Mouse (Mus musculus): ENCODE measurements around the gene Cadps. TPM values are rescaled to one million over a fixed set of nuclear protein-coding genes. Genes with fewer than 3 reads are reported as not detected.

Cadps gene
- 0.13 and 0.18 TPM in 2 replicates for polyA plus RNA-seq (2015; fragmentation: Nextera tagmentation; extraction: Ambion mirVana)

DNA sequence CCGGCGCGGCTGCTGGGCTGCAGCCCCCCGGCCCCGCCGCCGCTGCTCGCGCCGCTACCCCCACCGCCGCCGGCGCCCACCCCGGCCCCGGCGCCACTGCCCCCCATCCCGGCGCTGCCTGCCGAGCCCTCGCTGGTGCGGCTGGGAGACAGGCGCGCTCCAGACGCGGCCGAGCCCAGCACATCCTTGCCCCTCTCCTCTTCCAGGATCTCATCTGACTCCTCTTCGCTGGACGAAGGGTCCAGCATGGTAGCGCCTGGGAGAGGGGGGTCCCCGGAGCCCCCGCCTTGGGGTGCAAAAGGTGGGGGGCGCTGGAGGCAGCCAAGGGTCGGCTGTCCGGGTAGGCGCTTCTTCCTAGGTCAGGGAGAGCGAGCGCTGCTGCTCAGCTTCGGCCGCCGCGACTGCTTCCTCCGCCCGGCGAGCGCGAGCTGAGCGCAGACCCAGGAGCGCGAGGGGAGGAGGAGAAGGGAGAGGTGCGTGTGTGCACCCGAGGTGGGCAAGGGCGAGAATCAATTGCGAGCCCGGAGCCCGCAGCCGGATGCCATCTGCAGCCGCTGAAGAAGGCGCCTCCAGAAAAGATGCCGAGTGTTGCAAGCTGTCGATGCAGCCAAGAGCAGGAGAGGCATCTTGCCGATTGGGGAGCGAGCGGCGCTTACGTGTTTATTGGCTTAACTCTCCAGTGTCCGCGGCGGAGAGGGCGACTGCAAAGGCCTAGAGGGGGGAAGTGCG lies at the start of gene Cadps:
Gene Cadps, minus strand, starts transcription at position 589 of the 729 bp plus-strand sequence.
- ATAC-seq (replicated peaks; ENCODE audit: low FRiP score, low read depth) (no peak), DNase-seq (ENCODE audit: low spot score) (peak; percentile 1)
- no peak for TF ChIP-seq CTCF (IDR thresholded peaks at IDR 0.05; ENCODE audit: low read depth)
- no peaks in the 10 kb centered on the region for H3K9me3 ChIP-seq (replicated peaks; ENCODE audit: low read length)
- H3K27me3 ChIP-seq (ENCODE audit: insufficient read depth, low read length): peaks cover 20% of the 10 kb centered on the region
- peak within 1 kb of the TSS; percentile 35 for H3K4me3 ChIP-seq (replicated peaks; ENCODE audit: low read depth, low read length)
- 1% methylated on average over 70 of the region's 71 CpGs for WGBS
- H3K4me1 ChIP-seq (replicated peaks; ENCODE audit: insufficient read depth, low read length): 0 out of 2 replicates have a peak, but pooled peaks cover 9% of the 10 kb centered on the region
- no peak within 1 kb of the TSS for H3K27ac ChIP-seq
- H3K36me3 ChIP-seq (ENCODE audit: insufficient read depth, low read length): no peaks in the 10 kb centered on the region
- no peak within 1 kb of the TSS for H3K9ac ChIP-seq (ENCODE audit: low read depth, low read length)
- peak within 1 kb of the TSS; percentile 69 for H3K4me2 ChIP-seq (ENCODE audit: low read length)

DNA sequence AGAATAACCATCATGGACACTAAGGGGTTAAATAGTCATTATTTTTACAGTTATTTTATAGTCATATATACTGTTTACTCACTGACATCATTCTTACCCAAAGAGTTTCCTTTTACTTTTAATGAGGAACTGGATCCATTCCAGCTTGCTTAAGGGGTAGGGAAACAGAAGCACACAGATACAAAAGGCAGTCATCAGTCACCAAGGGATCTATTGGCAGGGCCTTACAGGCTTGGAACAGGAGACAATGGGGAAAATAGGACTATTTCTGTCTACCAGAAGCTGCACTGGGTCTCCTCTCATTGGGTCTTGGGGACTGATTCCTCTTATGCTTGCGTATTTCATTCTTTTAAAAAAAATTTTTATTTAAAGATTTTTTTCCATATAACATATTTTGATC lies 46.7 kb upstream of the Cadps start:
- no peak overlapping the region for H3K27ac ChIP-seq
- H3K4me2 ChIP-seq (ENCODE audit: low read length): no peak overlapping the region
- no peak for DNase-seq (ENCODE audit: low spot score)
- ATAC-seq (replicated peaks; ENCODE audit: low FRiP score, low read depth): no peak
- no peak overlapping the region for H3K9ac ChIP-seq (ENCODE audit: low read depth, low read length)
- no peak overlapping the region for H3K4me3 ChIP-seq (replicated peaks; ENCODE audit: low read depth, low read length)
- no peaks in the 10 kb centered on the region for H3K36me3 ChIP-seq (ENCODE audit: insufficient read depth, low read length)
- H3K27me3 ChIP-seq (ENCODE audit: insufficient read depth, low read length): no peaks in the 10 kb centered on the region
- TF ChIP-seq CTCF (IDR thresholded peaks at IDR 0.05; ENCODE audit: low read depth): no peak
- H3K4me1 ChIP-seq (replicated peaks; ENCODE audit: insufficient read depth, low read length): no peaks in the 10 kb centered on the region
- H3K9me3 ChIP-seq (replicated peaks; ENCODE audit: low read length): no peaks in the 10 kb centered on the region
- WGBS: 93% methylated on average over 1 of the region's 1 CpGs

DNA sequence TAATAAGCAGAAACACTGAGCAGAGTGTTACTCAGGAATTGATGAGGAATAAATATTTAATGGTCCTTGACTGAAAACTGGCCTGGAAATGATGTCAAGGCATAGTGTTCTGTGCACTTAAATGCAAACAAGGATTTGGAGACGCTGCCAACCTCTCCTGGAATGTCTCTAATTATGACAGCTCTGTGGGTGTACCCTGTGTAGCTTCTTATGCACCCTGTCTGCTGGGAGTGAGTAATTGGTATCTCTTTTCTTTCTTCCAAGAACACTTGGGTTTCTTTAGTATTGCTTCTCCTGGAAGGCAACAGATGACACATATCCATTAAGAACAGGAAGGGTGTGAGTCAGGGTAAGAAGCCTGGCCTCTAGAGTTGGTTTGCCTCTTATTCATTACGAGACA lies 42.4 kb upstream of the Cadps start:
- H3K36me3 ChIP-seq (ENCODE audit: insufficient read depth, low read length): no peaks in the 10 kb centered on the region
- 66% methylated on average over 2 of the region's 2 CpGs for WGBS
- no peak overlapping the region for H3K4me2 ChIP-seq (ENCODE audit: low read length)
- H3K27ac ChIP-seq: no peak overlapping the region
- no peaks in the 10 kb centered on the region for H3K9me3 ChIP-seq (replicated peaks; ENCODE audit: low read length)
- H3K4me1 ChIP-seq (replicated peaks; ENCODE audit: insufficient read depth, low read length): no peaks in the 10 kb centered on the region
- no peak for ATAC-seq (replicated peaks; ENCODE audit: low FRiP score, low read depth)
- no peaks in the 10 kb centered on the region for H3K27me3 ChIP-seq (ENCODE audit: insufficient read depth, low read length)
- H3K4me3 ChIP-seq (replicated peaks; ENCODE audit: low read depth, low read length): no peak overlapping the region
- DNase-seq (ENCODE audit: low spot score): no peak
- TF ChIP-seq CTCF (IDR thresholded peaks at IDR 0.05; ENCODE audit: low read depth): no peak
- no peak overlapping the region for H3K9ac ChIP-seq (ENCODE audit: low read depth, low read length)

DNA sequence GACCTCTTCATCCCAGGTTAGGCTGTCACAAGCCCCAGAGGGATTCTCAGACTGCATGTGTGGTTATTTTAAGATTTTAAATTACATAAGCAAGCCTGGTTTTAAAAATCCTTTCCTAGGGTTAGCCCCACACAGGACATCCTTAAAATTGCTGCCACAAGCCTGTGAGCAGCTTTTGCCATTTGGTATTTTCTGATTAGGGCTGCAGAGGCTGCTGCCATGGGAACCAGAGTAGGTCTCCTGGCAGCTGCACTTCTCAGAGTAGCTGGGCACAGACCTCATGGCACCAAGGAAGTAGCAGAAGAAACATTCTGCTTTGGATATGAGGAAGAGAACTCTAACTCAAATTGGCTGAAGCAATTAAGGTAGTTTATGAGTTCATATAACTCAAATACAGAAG lies 21.0 kb upstream of the Cadps start:
- Histone ChIP-seq H3K4me2 (ENCODE audit: low read length) (no peak overlapping the region), H3K36me3 (ENCODE audit: insufficient read depth, low read length) (no peaks in the 10 kb centered on the region), H3K9me3 (replicated peaks; ENCODE audit: low read length) (no peaks in the 10 kb centered on the region), H3K4me3 (replicated peaks; ENCODE audit: low read depth, low read length) (no peak overlapping the region), H3K9ac (ENCODE audit: low read depth, low read length) (no peak overlapping the region), H3K27me3 (ENCODE audit: insufficient read depth, low read length) (no peaks in the 10 kb centered on the region), H3K4me1 (replicated peaks; ENCODE audit: insufficient read depth, low read length) (no peaks in the 10 kb centered on the region), H3K27ac (no peak overlapping the region)
- no peak for TF ChIP-seq CTCF (IDR thresholded peaks at IDR 0.05; ENCODE audit: low read depth)
- no peak for ATAC-seq (replicated peaks; ENCODE audit: low FRiP score, low read depth)
- no peak for DNase-seq (ENCODE audit: low spot score)

DNA sequence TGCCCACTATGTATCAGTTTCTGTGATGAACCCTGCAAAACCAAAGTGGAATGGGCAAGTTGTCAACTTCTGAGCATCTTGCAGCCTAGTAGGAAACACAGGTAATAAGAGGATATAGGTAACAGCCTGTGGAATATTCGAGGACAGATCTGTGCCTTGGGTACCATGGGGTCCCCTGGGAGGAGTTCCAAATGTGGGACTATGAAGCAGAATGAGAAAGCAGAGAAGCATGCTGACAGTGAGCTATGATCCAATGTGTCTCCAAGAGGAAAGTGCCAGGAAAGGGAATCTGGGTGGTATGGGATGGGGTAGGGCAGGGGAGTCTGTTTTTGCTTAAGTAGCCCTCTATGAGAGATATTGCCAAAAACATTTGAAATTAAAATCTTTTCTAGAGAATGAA lies 16.6 kb upstream of the Cadps start:
- no peak overlapping the region for H3K27ac ChIP-seq
- no peak overlapping the region for H3K4me3 ChIP-seq (replicated peaks; ENCODE audit: low read depth, low read length)
- H3K9ac ChIP-seq (ENCODE audit: low read depth, low read length): no peak overlapping the region
- TF ChIP-seq CTCF (IDR thresholded peaks at IDR 0.05; ENCODE audit: low read depth): no peak
- WGBS: 46% methylated on average over 1 of the region's 1 CpGs
- no peaks in the 10 kb centered on the region for H3K36me3 ChIP-seq (ENCODE audit: insufficient read depth, low read length)
- H3K4me1 ChIP-seq (replicated peaks; ENCODE audit: insufficient read depth, low read length): no peaks in the 10 kb centered on the region
- no peak for DNase-seq (ENCODE audit: low spot score)
- H3K27me3 ChIP-seq (ENCODE audit: insufficient read depth, low read length): no peaks in the 10 kb centered on the region
- no peaks in the 10 kb centered on the region for H3K9me3 ChIP-seq (replicated peaks; ENCODE audit: low read length)
- no peak overlapping the region for H3K4me2 ChIP-seq (ENCODE audit: low read length)
- ATAC-seq (replicated peaks; ENCODE audit: low FRiP score, low read depth): no peak

DNA sequence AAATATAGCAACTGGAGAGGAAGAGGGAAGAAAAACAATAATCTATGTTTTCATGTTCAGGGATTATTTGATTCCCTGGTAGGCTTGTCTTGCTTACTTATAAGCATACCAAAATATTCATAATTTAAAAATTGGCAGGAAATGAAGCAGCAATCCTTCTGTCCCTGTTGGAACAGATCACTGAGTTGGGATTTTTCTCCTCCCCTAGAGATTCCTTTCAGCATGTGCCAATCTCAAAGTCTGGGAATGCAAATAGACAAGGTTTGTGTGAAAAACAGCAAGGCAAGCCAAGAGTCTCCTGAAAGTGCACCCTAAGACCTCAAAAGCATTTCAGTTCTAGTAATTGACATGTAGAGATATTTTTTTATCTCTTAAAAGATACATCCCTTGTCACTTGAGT lies 16.1 kb upstream of the Cadps start:
- ATAC-seq (replicated peaks; ENCODE audit: low FRiP score, low read depth) (no peak), DNase-seq (ENCODE audit: low spot score) (no peak)
- no peaks in the 10 kb centered on the region for H3K4me1 ChIP-seq (replicated peaks; ENCODE audit: insufficient read depth, low read length)
- no peak for TF ChIP-seq CTCF (IDR thresholded peaks at IDR 0.05; ENCODE audit: low read depth)
- H3K36me3 ChIP-seq (ENCODE audit: insufficient read depth, low read length): no peaks in the 10 kb centered on the region
- no peak overlapping the region for H3K4me3 ChIP-seq (replicated peaks; ENCODE audit: low read depth, low read length)
- no peaks in the 10 kb centered on the region for H3K27me3 ChIP-seq (ENCODE audit: insufficient read depth, low read length)
- H3K27ac ChIP-seq: no peak overlapping the region
- H3K4me2 ChIP-seq (ENCODE audit: low read length): no peak overlapping the region
- no peaks in the 10 kb centered on the region for H3K9me3 ChIP-seq (replicated peaks; ENCODE audit: low read length)
- H3K9ac ChIP-seq (ENCODE audit: low read depth, low read length): no peak overlapping the region

DNA sequence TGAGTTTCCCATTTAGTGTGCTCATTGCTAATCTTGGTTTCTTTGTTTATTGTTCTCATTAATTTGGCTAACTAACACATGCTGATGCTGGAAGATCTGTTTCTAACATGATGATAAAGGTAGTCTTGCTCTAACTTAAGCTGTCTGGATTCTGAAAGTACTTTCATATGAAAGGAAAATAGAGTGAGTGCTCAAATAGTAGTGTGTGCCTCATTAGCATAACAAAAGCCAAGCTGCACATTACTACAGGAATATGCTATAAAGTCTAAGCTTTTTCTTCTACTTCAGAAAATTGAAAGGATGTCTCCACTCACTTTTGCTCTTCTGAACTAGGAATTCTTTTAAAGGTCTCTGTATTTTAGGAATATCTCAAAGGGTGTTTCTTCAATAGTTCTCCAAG lies 15.4 kb upstream of the Cadps start:
- no peak overlapping the region for H3K4me2 ChIP-seq (ENCODE audit: low read length)
- no peak overlapping the region for H3K27ac ChIP-seq
- no peak overlapping the region for H3K9ac ChIP-seq (ENCODE audit: low read depth, low read length)
- no peaks in the 10 kb centered on the region for H3K9me3 ChIP-seq (replicated peaks; ENCODE audit: low read length)
- H3K27me3 ChIP-seq (ENCODE audit: insufficient read depth, low read length): no peaks in the 10 kb centered on the region
- DNase-seq (ENCODE audit: low spot score): no peak
- no peak for ATAC-seq (replicated peaks; ENCODE audit: low FRiP score, low read depth)
- H3K4me1 ChIP-seq (replicated peaks; ENCODE audit: insufficient read depth, low read length): no peaks in the 10 kb centered on the region
- no peak for TF ChIP-seq CTCF (IDR thresholded peaks at IDR 0.05; ENCODE audit: low read depth)
- H3K36me3 ChIP-seq (ENCODE audit: insufficient read depth, low read length): no peaks in the 10 kb centered on the region
- no peak overlapping the region for H3K4me3 ChIP-seq (replicated peaks; ENCODE audit: low read depth, low read length)

Data from kidney, postnatal 0 days (tissue).